Mouse (Mus musculus): Measurements from ENCODE around the gene Zc2hc1c. TPM values are rescaled to one million over a fixed set of nuclear protein-coding genes. Genes with fewer than 3 reads are reported as not detected.
A peak's percentile ranks its signal among the peaks of the same experiment; 100 is the strongest.
"Not testable (repeated sequence)": the region's sequence is repeated elsewhere in the genome, so short reads cannot be mapped to it uniquely, and the experiment has no call there.

The Zc2hc1c gene
- total RNA-seq, 2 experiments from 2014 or later: 0.88 to 1.2 TPM

DNA sequence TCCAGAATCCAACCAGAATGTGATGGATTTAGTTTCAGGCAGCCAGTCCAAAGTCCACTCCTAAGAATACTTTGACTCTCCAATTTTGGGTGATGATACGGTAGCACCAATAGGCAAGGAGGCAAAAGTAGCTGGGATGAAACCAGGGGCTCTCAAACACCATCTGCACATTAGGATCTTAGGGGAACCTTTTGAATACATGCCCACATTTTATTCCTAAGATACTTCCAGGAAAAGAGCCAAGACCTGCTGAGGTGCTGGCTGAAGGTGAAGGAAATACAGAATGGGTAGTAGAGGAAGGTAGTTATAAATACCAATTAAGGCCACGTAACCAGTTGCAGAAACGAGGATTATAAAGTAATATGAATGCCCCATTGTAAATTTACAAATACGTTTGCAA, 6.6 kb upstream of the Zc2hc1c start:
- DNase-seq (ENCODE audit: low spot score in 2 of 2): not testable (repeated sequence)

DNA sequence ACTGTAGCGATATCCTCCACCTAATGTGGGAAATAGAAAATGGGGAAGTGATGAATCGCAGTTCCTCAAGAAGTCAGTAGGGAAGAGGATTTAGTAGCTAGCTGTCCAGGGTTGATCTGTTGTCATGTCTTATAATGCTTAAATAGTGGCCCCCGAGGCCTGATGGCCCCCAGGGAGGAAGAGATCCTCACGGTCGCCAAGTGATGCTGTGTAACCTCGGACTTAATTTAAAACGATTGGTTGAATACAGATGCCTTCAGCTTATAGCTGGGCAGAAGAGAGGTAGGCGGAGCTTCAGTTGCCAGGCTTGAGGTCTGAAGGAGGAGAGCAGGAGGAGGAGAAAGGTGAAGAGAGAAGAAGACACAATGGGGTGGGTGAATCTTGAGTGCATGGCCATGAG, 4.1 kb upstream of the Zc2hc1c start:
- no peak for DNase-seq (ENCODE audit: low spot score in 2 of 2)

DNA sequence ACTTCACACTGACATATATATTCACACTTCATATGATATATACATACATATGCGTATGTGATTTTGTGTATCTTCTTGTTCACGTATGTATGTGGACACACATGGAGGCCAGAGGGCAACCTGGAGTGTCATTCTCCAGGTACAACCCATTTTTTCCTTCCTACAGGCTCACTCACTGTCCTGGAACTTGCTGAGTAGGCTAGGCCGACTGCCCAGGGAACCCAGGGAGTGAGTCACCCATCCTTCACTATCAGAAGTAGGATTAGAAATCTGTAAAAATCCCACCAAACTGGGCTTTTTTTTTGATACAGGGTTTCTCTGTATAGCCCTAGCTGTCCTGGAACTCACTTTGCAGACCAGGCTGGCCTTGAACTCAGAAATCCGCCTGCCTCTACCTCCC, 3.4 kb upstream of the Zc2hc1c start:
- DNase-seq (ENCODE audit: low spot score in 2 of 2): no peak

DNA sequence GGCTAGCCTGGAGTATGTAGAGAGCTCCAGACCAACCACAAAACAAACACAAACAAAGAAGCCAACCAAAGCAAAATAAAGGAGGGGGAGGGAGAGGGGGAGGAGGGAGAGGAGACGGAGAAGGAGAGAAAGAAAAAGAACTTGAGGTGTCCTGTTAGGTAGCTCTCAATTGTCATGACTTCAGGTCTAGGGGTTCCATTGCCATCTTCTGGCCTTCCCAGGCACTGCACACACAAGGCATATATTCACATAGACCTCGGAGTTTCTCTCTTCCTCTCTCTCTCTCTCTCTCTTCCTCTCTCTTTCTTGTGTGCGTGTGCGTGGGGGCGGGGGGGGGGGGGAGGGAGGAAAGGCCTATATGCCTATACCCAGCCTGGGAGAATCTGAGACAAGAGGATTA, 1.4 kb upstream of the Zc2hc1c start:
- no peak for DNase-seq (ENCODE audit: low spot score in 2 of 2)

DNA sequence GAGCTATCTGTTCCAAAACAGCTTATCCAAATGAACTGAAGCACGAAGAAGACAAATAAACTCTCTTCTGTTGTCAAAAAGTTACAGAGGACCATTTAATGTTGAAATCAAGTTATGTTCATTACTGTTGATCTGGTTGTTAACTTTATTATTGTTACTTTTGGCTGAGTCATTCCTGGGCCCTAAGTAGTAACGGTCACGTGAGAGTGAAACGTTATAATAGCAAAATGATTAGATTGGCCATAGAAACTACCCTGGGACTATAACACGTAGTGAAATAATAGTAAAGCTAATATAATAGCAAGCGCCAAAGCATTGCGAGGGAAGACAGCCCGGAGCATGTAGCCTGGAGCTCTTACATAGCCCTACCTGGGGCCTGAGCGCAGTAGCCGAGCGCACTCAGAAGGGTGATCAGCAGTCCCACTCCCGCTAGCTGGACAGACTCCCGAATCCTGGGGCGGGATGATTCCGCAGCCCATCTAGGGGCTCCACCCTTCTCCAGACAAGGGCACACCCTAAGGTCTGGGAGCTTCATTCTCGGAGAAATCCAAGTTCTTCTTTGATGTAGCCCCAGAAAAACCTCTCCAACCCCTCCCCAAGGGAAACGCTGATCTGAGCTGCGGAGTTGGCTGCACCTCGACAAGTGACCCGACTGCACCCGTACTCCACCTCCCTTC, 444 bp upstream of the Zc2hc1c start, which contains the start of gene Acyp1:
Gene Acyp1, minus strand, starts transcription at position 630 of the 677 bp plus-strand sequence.
- DNase-seq (ENCODE audit: low spot score in 2 of 2): no peak

DNA sequence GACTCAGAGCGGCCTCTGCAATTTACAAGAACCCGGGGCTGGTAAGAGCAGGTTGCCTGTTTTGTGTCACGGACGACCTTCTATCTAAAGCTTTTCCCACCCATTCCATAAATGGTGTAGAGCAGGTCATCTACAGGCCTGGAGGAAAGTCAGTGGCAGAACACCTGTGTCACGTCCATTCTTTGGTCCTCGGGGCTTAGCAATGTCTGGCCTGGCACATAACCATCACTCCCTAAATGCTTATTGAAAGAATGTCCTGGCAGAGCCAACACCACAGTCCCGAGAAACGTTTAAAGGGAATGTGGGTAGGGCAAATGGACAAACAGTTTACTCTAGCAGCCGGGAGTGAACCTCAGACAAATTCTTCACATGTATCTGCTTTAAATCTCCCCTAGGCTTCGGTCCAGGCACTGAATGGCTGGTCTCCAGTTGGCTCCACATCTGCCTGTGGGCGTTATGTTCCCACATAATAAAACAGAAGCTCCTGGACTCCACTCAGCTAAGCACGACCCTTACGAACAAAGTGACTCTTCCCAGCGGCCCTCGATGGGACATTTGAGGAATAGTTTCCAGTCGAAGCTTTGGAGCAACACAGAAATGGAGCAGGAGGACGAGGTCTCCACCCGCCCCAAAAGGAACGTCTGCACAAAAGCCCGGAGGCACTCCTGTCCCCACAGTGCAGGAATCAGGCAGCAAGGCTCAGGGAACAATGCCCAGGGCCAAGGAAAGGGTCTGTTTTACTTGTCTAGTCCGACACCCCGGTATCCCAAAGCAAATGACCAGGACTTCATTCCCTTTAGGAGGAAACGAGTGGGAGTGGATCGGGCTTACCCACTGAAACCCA, 988 bp downstream of the Zc2hc1c start:
- DNase-seq (ENCODE audit: low spot score in 2 of 2): no peak

DNA sequence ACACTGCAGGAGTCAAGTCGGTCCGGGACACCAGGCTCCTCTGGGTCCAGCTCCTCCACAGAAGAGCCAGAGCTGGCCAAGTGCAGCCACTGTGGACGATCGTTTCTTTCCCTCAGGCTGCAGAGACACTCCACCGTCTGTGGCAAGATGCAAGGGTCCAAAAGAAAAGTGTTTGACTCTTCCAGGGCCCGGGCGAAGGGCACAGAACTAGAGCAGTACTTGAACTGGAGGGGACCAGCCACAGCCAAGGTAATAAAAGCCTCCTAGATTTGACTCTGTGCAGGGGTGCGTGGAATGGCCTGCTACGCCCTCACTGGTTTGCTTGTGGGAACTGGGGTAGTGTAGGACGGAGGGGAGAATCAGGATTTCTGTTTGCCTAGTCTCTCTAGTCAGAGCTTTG, 2.2 kb downstream of the Zc2hc1c start:
- no peak for DNase-seq (ENCODE audit: low spot score in 2 of 2)

DNA sequence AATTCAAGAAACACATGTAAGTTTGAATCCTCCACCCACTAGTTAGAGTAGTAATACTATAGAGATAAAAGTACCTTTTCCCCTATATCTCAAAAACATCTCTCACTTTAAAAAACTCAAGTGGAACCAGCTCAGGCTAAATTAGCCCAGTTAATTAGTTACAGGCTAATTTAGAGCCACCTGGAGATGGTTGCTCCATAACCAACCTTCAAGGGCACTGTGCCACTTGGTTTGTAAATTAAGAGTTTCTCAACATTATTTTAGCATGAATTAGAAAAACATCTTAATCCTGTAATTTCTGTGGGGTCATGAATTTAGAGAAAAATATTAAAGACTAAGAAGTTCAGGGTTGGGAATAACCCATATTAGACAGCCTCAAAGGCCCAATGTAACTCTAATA, 3.1 kb downstream of the Zc2hc1c start:
- DNase-seq (ENCODE audit: low spot score in 2 of 2): no peak

DNA sequence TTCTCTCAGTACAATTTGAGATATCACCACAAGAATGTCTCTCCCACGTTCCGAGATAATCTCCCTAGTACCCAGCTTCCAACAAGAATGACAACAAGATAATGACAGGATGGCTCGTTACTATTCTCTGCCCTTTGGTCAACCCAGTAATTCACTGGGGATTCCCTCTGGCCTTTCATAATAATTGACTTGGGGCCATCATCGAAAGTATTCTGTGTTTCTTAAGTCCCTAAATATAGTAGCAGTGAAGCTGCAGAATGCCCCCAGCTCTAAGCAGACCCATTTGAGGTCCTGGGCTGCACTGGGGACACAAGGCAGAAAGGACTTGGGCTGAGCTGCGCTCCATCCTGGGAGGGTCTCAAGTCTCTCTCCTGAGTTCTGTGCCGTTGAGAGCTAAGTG, 3.9 kb downstream of the Zc2hc1c start:
- DNase-seq (ENCODE audit: low spot score in 2 of 2): no peak

DNA sequence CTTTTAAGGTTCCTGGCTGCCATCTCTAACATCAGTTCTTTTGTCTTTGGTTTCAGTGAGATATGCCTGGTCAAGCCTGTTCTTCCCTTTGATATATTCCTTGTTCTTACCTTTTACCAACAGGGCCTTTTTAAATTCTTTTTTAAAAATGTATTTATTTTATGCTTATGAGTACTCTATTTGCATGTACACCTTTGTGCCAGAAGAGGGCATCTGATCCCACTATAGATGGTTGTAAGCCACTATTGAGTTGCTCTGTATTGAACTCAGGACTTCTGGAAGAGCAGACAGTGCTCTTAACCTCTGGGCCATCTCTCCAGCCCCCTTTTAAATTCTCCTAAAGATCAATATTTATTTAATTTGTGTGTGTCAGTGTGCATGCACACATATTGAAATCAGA, 4.5 kb downstream of the Zc2hc1c start:
- no peak for DNase-seq (ENCODE audit: low spot score in 2 of 2)

DNA sequence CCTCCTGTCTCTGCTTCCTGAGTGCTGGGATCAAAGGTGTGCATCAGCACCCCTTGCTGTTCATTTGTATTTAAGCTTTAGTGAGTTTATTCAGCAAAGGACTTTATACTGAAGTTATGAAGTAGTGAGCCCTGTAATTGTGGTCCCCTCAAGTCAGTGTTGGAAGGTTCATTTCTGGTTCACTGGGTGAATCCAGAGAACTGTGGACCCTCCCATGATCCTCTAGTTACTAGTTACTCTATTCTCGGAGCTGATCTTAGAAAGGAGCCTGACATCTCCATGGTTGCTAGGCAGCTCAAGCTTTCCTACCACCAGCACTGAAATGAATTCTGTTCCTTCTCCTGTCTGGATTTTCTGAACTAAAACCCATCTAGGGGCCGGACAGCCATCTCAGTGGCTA, 7.1 kb downstream of the Zc2hc1c start:
- DNase-seq (ENCODE audit: low spot score in 2 of 2): no peak

DNA sequence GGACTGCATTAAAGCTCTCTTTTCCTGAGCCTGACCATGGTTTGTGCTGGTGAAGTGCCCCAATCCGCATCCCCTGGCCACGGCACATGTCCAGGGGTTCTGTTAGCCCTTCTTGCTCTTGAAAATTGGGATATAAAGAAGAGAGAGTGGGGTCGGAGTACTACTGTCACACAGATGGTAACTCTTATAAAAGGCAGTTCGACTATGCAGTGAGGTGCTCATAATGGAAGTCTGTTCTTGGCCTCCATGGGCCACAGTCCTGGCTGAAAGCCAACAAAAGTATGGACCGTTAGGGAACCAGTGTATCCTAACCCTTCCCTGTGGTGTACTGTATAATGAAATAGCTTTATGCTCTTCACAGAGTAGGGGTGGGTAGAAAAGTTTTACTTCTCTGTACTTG, 8.5 kb downstream of the Zc2hc1c start:
- no peak for DNase-seq (ENCODE audit: low spot score in 2 of 2)

DNA sequence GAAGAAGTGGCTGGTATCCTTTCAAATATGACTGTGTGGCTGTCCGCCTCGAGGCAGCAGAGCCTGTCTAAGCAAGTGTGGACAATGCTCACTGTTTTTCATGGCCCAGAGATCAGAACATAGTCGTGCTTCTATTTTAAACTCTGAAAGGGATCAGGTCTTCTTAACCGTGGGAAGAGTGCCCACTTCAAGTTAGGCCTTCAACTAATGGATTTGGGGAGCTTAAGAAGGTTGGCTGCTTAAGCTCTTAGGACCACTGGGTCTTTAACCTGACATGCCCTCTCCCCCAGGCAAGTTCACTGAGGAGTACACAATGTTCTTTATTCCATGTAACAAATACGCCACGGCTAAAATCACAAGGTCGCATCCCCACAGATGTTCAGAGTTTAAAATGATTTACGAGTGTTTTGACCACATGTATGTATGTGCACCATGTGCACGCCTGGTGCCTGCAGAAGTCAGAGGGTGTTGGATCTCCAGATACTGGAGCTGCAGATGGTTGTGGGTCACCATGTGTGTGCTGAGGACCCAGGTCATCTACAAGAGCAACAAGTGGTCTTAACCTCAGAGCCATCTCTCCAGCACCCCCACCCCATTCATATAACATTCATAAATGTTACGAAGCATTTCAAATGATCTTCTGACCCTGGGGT, 9.1 kb downstream of the Zc2hc1c start:
- DNase-seq (ENCODE audit: low spot score in 2 of 2): no peak

DNA sequence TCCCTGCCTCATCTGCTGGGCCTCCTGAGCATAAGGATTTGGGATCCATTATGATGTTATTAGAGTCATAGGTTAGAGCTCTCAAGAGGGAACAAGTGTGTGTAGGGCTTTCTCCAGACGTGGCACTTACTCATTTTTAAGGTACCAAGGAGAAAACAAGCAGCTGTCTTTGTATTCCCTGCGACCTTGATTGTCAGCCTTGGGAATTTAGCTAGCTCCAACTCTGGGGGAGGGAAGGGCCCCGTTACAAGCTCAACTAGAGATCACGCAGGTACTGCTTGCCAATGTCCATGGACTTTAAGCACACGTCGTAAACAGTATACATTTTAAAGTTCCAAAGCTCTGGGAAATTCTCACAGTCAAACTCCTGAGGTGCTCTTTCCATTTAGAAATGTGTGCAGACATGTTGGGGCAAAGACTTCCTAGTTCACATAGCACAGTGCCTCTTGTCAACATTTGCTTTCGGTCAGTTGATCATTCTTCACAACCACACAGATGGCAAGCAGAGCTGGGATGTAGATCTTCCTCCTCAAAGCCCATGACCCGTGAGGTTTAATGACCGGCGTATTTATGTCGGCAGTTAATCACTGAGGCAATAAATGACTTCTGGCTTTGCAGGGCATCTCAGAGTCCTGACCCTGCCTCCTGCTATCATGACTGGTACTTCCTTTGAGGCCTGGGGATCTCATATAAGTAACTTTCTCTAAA, 9.9 kb downstream of the Zc2hc1c start:
- no peak for DNase-seq (ENCODE audit: low spot score in 2 of 2)

DNA sequence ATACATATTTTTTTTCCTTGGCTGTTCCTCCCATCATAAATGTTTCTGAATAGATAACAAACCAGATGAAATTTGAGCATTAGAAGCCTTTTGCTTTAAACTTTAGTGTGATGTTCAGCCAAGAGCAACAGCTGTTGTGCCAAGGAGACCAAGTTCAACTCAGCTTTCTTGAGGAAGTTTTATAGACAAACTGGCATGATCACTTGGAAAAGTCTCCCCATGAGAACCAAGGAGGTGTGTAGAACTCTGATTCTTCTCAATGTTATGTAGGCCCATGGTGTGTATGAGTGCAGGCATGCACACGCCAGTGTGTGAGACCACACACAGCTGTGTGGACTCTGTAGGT, 10.4 kb downstream of the Zc2hc1c start:
- no peak for DNase-seq (ENCODE audit: low spot score in 2 of 2)

DNA sequence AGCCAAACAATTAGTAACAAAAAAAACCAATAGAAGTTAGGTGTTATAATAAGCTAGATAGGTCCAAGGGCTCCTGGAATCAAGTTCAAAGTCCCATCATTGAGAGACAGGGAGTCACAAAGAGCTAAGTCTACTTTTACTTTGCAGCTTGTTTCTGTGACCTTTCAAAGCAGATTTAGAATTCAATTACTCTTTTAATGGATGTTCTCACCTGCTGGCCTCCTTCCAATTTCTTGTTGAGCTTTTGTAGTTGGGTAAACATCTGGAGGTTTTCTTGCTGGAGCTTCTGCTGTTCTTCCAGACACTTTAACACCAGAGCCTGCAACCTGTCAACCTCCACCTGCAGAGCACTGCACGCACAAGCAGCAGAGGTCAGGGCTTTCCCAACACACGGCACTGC, 14.9 kb downstream of the Zc2hc1c start:
- no peak for DNase-seq (ENCODE audit: low spot score in 2 of 2)

DNA sequence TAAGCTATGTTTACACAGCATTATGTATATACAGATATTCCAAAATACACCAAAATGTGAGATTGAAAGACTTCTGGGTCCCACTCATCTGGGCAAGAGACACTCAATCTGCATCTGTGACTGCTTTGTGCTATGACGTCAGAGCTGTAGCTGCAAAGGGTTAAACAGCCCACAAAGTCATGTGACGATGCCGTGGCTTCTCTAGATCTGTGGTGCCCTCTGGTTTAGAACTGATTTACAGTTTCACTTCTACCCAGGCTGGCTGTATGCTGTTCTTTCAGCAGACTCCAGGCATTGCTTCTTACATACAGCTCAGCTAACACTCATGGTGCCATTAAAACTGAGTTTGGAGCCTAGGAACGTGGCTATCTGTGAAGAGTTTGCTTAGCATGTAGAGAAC, 16.3 kb downstream of the Zc2hc1c start:
- DNase-seq (ENCODE audit: low spot score in 2 of 2): no peak

DNA sequence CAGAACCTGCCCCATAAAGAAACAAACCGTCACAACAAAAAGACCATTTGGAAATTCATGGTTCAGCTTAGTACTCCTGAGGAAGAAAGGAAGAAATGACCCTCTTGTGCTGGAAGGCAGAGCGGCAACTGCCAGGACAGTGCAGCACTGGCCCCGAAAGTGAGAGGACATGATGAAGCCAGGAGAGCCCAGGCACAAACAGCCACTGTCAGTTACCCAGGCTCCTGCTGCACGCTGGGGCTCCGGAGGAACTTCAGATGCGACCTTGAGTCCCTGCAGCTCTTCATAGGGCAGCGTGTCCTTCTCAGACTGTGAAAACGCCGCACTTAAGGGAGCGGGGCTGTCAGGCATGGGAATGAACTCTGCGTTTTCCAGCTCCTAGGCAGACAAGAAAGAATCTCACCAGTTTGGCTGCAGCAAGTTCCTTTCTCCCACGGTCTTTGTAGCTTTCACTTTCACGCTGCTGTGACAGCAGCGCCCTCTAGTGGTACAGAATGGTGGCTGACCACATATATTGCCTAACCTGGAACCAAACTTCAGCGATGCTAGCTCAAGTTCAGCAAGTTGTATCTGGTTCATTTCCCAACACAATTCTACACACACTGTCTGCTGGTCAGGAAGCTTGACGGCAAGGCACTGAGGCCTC, 17.0 kb downstream of the Zc2hc1c start:
- peak; percentile 84 to 90 for DNase-seq (ENCODE audit: low spot score in 2 of 2)

DNA sequence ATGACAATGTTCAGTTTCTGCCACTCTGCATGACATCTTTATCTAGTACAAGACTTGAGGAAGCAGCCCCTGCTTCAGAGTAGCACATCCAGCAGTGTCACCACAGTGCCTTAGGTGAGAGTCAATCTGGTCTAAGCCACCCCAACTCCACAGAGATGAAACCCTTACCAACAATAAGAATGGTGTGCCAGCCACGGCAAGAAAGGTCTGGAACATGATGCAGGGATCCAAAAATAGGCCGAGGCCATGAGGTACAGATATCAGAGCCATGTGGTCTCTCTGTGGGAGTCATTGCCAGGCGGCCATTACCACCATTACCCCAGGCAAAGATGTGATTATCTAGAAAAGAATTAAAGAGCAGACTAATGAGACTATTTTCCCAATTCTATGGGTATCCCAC, 20.3 kb downstream of the Zc2hc1c start:
- no peak for DNase-seq (ENCODE audit: low spot score in 2 of 2)

DNA sequence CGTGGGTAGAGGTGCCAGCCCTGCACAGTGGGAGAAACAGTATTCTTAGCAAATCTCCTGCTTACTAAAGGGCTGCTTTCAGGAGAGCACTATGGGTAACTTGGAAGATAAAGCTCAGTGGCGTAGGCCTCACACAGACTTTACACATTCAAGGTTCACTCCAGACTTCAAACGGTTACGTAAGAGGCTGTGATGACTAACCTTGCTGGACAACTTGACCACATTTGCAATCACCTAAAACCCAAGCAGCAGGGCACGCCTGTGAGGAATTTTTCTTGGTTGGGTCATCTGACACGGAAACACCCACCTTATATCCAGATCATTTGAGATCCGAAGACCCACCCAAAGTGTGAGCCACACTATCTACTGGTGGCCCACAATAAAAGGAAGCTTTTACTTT, 41.8 kb downstream of the Zc2hc1c start:
- no peak for DNase-seq (ENCODE audit: low spot score in 2 of 2)

Measured in layer of hippocampus, postnatal 14 days (tissue).